Mouse (Mus musculus) hindbrain, embryonic 12.5 days (tissue): ENCODE results near the gene Plekhg5. TPM values are rescaled to one million over a fixed set of nuclear protein-coding genes. Genes with fewer than 3 reads are reported as not detected.
"Not testable (repeated sequence)": the region's sequence is repeated elsewhere in the genome, so short reads cannot be mapped to it uniquely, and the experiment has no call there.

Source experiments
- ATAC-seq: fragments of 200-750 bp; cut with Nextera tagmentation; 2 replicates; pipeline ENCODE4 v1.8.0; 2017; ENCODE audit warnings: moderate TSS enrichment; ENCODE audit not compliant: low FRiP score
- H3K27ac ChIP-seq: fragments of 300-500 bp; sonication (generic); 2 replicates; pipeline ENCODE4 v1.5.1; 2016; ENCODE audit warnings: mild to moderate bottlenecking
- H3K27me3 ChIP-seq: fragments of 300-500 bp; sonication (generic); 2 replicates; pipeline ENCODE4 v1.6.1; 2016; ENCODE audit warnings: mild to moderate bottlenecking
- H3K36me3 ChIP-seq: fragments of 300-500 bp; sonication (generic); 2 replicates; pipeline ENCODE4 v1.6.1; 2016; ENCODE audit warnings: mild to moderate bottlenecking
- H3K4me1 ChIP-seq: fragments of 300-500 bp; sonication (generic); 2 replicates; pipeline ENCODE4 v1.6.1; 2016
- H3K4me2 ChIP-seq: fragments of 300-500 bp; sonication (generic); replicated peaks from 2 replicates; pipeline ENCODE4 v1.6.1; 2016; ENCODE audit warnings: mild to moderate bottlenecking
- H3K4me3 ChIP-seq: fragments of 300-500 bp; sonication (generic); 2 replicates; pipeline ENCODE4 v1.5.1; 2016; ENCODE audit warnings: mild to moderate bottlenecking
- H3K9ac ChIP-seq: fragments of 300-500 bp; sonication (generic); 2 replicates; pipeline ENCODE4 v1.6.1; 2016; ENCODE audit warnings: mild to moderate bottlenecking, moderate library complexity
- H3K9me3 ChIP-seq: fragments of 300-500 bp; sonication (generic); replicated peaks from 2 replicates; pipeline ENCODE4 v1.6.1; 2016; ENCODE audit warnings: mild to moderate bottlenecking
- WGBS: fragments of 180-500 bp; shearing (Covaris S2); methylation state at CpG from one replicate; pipeline ENCODE4 v1.1.7; 2016; 5-methylcytosine and 5-hydroxymethylcytosine counted together
- polyA plus RNA-seq: library from polyadenylated mRNA; unstranded; fragments of >200 nt; fragmentation: Nextera tagmentation; extraction: Ambion mirVana; gene quantifications from 2 replicates; pipeline ENCODE4 v1.2.1, GENCODE M21; 2016

Gene Plekhg5
- polyA plus RNA-seq: 11.7 and 12.0 TPM in 2 replicates

GRCm38 (mm10) chr4:152072121-152072601 is at the start of gene Plekhg5:
TSS of gene Plekhg5 (plus strand) at chr4:152072498.
- no peak within 1 kb of the TSS for H3K4me3 ChIP-seq
- peak within 1 kb of the TSS; percentile 44; the same call in 1 of the 2 replicates for H3K27ac ChIP-seq
- H3K36me3 ChIP-seq: no peaks in the 10 kb centered on the region
- H3K9ac ChIP-seq: no peak within 1 kb of the TSS
- WGBS: 50% methylated on average over 10 of the region's 10 CpGs
- H3K4me1 ChIP-seq: peaks cover 20% of the 10 kb centered on the region
- no peak for ATAC-seq
- no peak within 1 kb of the TSS for H3K4me2 ChIP-seq
- H3K27me3 ChIP-seq: no peaks in the 10 kb centered on the region
- no peaks in the 10 kb centered on the region for H3K9me3 ChIP-seq

GRCm38 (mm10) chr4:152022506-152022905 is 49.8 kb upstream of the Plekhg5 start:
- H3K27ac ChIP-seq: no peak overlapping the region
- WGBS: 89% methylated on average over 8 of the region's 8 CpGs
- H3K4me3 ChIP-seq: no peak overlapping the region
- H3K9me3 ChIP-seq: no peaks in the 10 kb centered on the region
- peaks cover 68% of the 10 kb centered on the region for H3K36me3 ChIP-seq
- no peak overlapping the region for H3K4me2 ChIP-seq
- no peaks in the 10 kb centered on the region for H3K27me3 ChIP-seq
- no peak for ATAC-seq
- H3K4me1 ChIP-seq: peaks cover 26% of the 10 kb centered on the region
- no peak overlapping the region for H3K9ac ChIP-seq

- no peak overlapping the region for H3K9ac ChIP-seq
- H3K27me3 ChIP-seq: no peaks in the 10 kb centered on the region
- ATAC-seq: no peak
- H3K4me1 ChIP-seq: peaks cover 38% of the 10 kb centered on the region
- no peak overlapping the region for H3K4me3 ChIP-seq
- 91% methylated on average over 11 of the region's 11 CpGs for WGBS
- H3K36me3 ChIP-seq: peaks cover 55% of the 10 kb centered on the region
- H3K27ac ChIP-seq: no peak overlapping the region
- H3K9me3 ChIP-seq: no peaks in the 10 kb centered on the region
- no peak overlapping the region for H3K4me2 ChIP-seq
These were observed 47.8 kb upstream of the Plekhg5 start for GRCm38 (mm10) chr4:152024525-152024924.

- H3K27ac ChIP-seq: peak overlapping the region; percentile 72; the same call in 1 of the 2 replicates
- peak overlapping the region; percentile 83 for H3K9ac ChIP-seq
- peak overlapping the region; percentile 82 for H3K4me3 ChIP-seq
- peak overlapping the region; percentile 99 for H3K4me2 ChIP-seq
- peak; percentile 78 for ATAC-seq
- H3K36me3 ChIP-seq: peaks cover 31% of the 10 kb centered on the region
- peaks cover 3% of the 10 kb centered on the region; the same call in 1 of the 2 replicates for H3K27me3 ChIP-seq
- WGBS: 3% methylated on average over 40 of the region's 41 CpGs
- H3K9me3 ChIP-seq: no peaks in the 10 kb centered on the region
- H3K4me1 ChIP-seq: peaks cover 43% of the 10 kb centered on the region
These were observed 45.4 kb upstream of the Plekhg5 start for GRCm38 (mm10) chr4:152026751-152027508.

GRCm38 (mm10) chr4:152027524-152027923 is 44.8 kb upstream of the Plekhg5 start, which contains the start of gene Zbtb48:
TSS of gene Zbtb48 (minus strand) at chr4:152027671.
- peak within 1 kb of the TSS; percentile 82 for H3K4me3 ChIP-seq
- peak within 1 kb of the TSS; percentile 72 for H3K27ac ChIP-seq
- H3K9me3 ChIP-seq: no peaks in the 10 kb centered on the region
- peaks cover 43% of the 10 kb centered on the region for H3K4me1 ChIP-seq
- WGBS: 0% methylated on average over 35 of the region's 35 CpGs
- H3K4me2 ChIP-seq: peak within 1 kb of the TSS; percentile 99
- H3K36me3 ChIP-seq: peaks cover 25% of the 10 kb centered on the region
- peak; percentile 98 for ATAC-seq
- H3K9ac ChIP-seq: peak within 1 kb of the TSS; percentile 83
- peaks cover 9% of the 10 kb centered on the region; the same call in 1 of the 2 replicates for H3K27me3 ChIP-seq

GRCm38 (mm10) chr4:152028456-152028855 is 43.8 kb upstream of the Plekhg5 start:
- Histone ChIP-seq H3K9me3 (no peaks in the 10 kb centered on the region), H3K4me2 (peak overlapping the region; percentile 99), H3K36me3 (peaks cover 17% of the 10 kb centered on the region), H3K27ac (no peak overlapping the region), H3K9ac (peak overlapping the region; percentile 76), H3K4me1 (peaks cover 43% of the 10 kb centered on the region), H3K4me3 (peak overlapping the region; percentile 82), H3K27me3 (peaks cover 10% of the 10 kb centered on the region; the same call in 1 of the 2 replicates)
- WGBS: 59% methylated on average over 15 of the region's 15 CpGs
- no peak for ATAC-seq

GRCm38 (mm10) chr4:152029087-152029486 is 43.2 kb upstream of the Plekhg5 start:
- WGBS: 42% methylated on average over 5 of the region's 5 CpGs
- Histone ChIP-seq H3K9me3 (no peaks in the 10 kb centered on the region), H3K9ac (no peak overlapping the region)

GRCm38 (mm10) chr4:152029997-152030396 is 42.3 kb upstream of the Plekhg5 start:
- Histone ChIP-seq H3K27me3 (peaks cover 10% of the 10 kb centered on the region; the same call in 1 of the 2 replicates), H3K27ac (no peak overlapping the region), H3K9me3 (no peaks in the 10 kb centered on the region), H3K4me3 (no peak overlapping the region), H3K9ac (no peak overlapping the region), H3K4me2 (peak overlapping the region; percentile 15; the same call in 1 of the 2 replicates), H3K36me3 (0 out of 2 replicates have a peak, but pooled peaks cover 4% of the 10 kb centered on the region), H3K4me1 (peaks cover 38% of the 10 kb centered on the region)
- WGBS: 70% methylated on average over 4 of the region's 4 CpGs
- ATAC-seq: no peak

More at GRCm38 (mm10) chr4:152029087-152029486, 43.2 kb upstream of the Plekhg5 start:
- peak overlapping the region; percentile 99 for H3K4me2 ChIP-seq
- no peak overlapping the region for H3K4me3 ChIP-seq
- peaks cover 13% of the 10 kb centered on the region for H3K36me3 ChIP-seq
- H3K27me3 ChIP-seq: peaks cover 10% of the 10 kb centered on the region; the same call in 1 of the 2 replicates
- H3K4me1 ChIP-seq: peaks cover 43% of the 10 kb centered on the region
- no peak overlapping the region for H3K27ac ChIP-seq
- no peak for ATAC-seq

GRCm38 (mm10) chr4:152032922-152033321 is 39.4 kb upstream of the Plekhg5 start:
- peaks cover 10% of the 10 kb centered on the region; the same call in 1 of the 2 replicates for H3K27me3 ChIP-seq
- 92% methylated on average over 13 of the region's 13 CpGs for WGBS
- no peak for ATAC-seq
- H3K9me3 ChIP-seq: no peaks in the 10 kb centered on the region
- no peak overlapping the region for H3K4me2 ChIP-seq
- H3K9ac ChIP-seq: no peak overlapping the region
- peaks cover 16% of the 10 kb centered on the region for H3K4me1 ChIP-seq
- H3K4me3 ChIP-seq: no peak overlapping the region
- no peaks in the 10 kb centered on the region for H3K36me3 ChIP-seq
- H3K27ac ChIP-seq: no peak overlapping the region

- peaks cover 10% of the 10 kb centered on the region; the same call in 1 of the 2 replicates for H3K27me3 ChIP-seq
- H3K4me2 ChIP-seq, H3K9me3 ChIP-seq, H3K4me3 ChIP-seq, H3K9ac ChIP-seq, H3K27ac ChIP-seq, H3K36me3 ChIP-seq, ATAC-seq: not testable (repeated sequence)
- WGBS: 95% methylated on average over 6 of the region's 6 CpGs
- H3K4me1 ChIP-seq: peaks cover 15% of the 10 kb centered on the region
These were observed 35.8 kb upstream of the Plekhg5 start for GRCm38 (mm10) chr4:152036464-152036863.

GRCm38 (mm10) chr4:152038225-152038984 is 33.9 kb upstream of the Plekhg5 start, which contains the start of gene Tas1r1:
TSS of gene Tas1r1 (minus strand) at chr4:152038568.
- Histone ChIP-seq H3K27me3 (no peaks in the 10 kb centered on the region), H3K4me2 (peak within 1 kb of the TSS; percentile 98), H3K4me3 (peak within 1 kb of the TSS; percentile 96), H3K36me3 (peaks cover 25% of the 10 kb centered on the region), H3K9me3 (no peaks in the 10 kb centered on the region), H3K27ac (peak within 1 kb of the TSS; percentile 44; the same call in 1 of the 2 replicates), H3K4me1 (peaks cover 15% of the 10 kb centered on the region), H3K9ac (peak within 1 kb of the TSS; percentile 92)
- 0 out of 2 replicates have a peak, but pooled peaks have one; percentile 17 for ATAC-seq
- WGBS: 49% methylated on average over 10 of the region's 10 CpGs
